In genomic region chr2:105903896-105904756, GRCm38 (mm10) we compare ENCODE assay signal across 8 mouse cellular contexts. TPM values are rescaled to one million over a fixed set of nuclear protein-coding genes. Genes with fewer than 3 reads are reported as not detected.
A peak's percentile ranks its signal among the peaks of the same experiment; 100 is the strongest.
DNase-seq lines count a peak whose midpoint lies in the region; ATAC-seq and TF ChIP-seq lines count a peak whose summit lies in the region.

TSS of gene Elp4 (minus strand) at chr2:105904564.
TSS of gene Immp1l (plus strand) at chr2:105904638.

- peak; percentile 99 for DNase-seq in brain, embryonic 14.5 days (ENCODE audit: low read depth)
- DNase-seq in liver, adult 2 months (ENCODE audit: extremely low read depth, low read depth, low spot score): peak; percentile 94
- DNase-seq in splenic B cell, adult 2 months (ENCODE audit: low read depth, low spot score): peak; percentile 97

- H3K27me3 ChIP-seq in C2C12 (ENCODE audit: control insufficient read depth, insufficient read depth, insufficient read length) (no peaks in the 10 kb centered on the region), myocyte (ENCODE audit: control insufficient read depth, insufficient read depth, insufficient read length) (no peaks in the 10 kb centered on the region)
- H3K27me3 ChIP-seq in erythroblast, embryonic 14.5 days (ENCODE audit: control insufficient read depth): no peaks in the 10 kb centered on the region
- no peaks in the 10 kb centered on the region for H3K27me3 ChIP-seq in heart, embryonic 11.5 days (ENCODE audit: control insufficient read depth, insufficient read depth, low read length)
- H3K27me3 ChIP-seq in kidney, embryonic 16.5 days (ENCODE audit: insufficient read depth, low read length): no peaks in the 10 kb centered on the region
- H3K27me3 ChIP-seq in liver, adult 2 months (ENCODE audit: control insufficient read depth, insufficient read depth, low read length): no peaks in the 10 kb centered on the region
- H3K27me3 ChIP-seq in splenic B cell, adult 2 months (ENCODE audit: control insufficient read depth, insufficient read depth, low read length, poor library complexity, severe bottlenecking): no peaks in the 10 kb centered on the region

- H3K9ac ChIP-seq in heart, embryonic 11.5 days (ENCODE audit: low read depth, low read length): peak within 1 kb of the TSS; percentile 90
- peak within 1 kb of the TSS; percentile 87 for H3K9ac ChIP-seq in kidney, embryonic 16.5 days (replicated peaks; ENCODE audit: low read length)
- H3K9ac ChIP-seq in liver, adult 2 months (ENCODE audit: low read depth, low read length): peak within 1 kb of the TSS; percentile 76

- H3K9me3 ChIP-seq in erythroblast, embryonic 14.5 days (ENCODE audit: control insufficient read depth, low read length): no peaks in the 10 kb centered on the region
- no peaks in the 10 kb centered on the region for H3K9me3 ChIP-seq in heart, embryonic 11.5 days (replicated peaks; ENCODE audit: control insufficient read depth, low read length)
- H3K9me3 ChIP-seq in kidney, embryonic 16.5 days (ENCODE audit: low read length): no peaks in the 10 kb centered on the region

- H3ac ChIP-seq in C2C12 (ENCODE audit: control insufficient read depth, insufficient read length, low read depth) (peak within 1 kb of the TSS; percentile 61), myocyte (ENCODE audit: control insufficient read depth, insufficient read length) (peak within 1 kb of the TSS; percentile 25)

- peak; percentile 38; the same call in 1 of the 2 replicates for TF ChIP-seq POLR2A in brain, embryonic 14.5 days (IDR thresholded peaks at IDR 0.05; ENCODE audit: borderline replicate concordance, extremely low read depth, insufficient read depth, insufficient read length, poor library complexity, severe bottlenecking)
- peak; percentile 55 for TF ChIP-seq POLR2A in liver, adult 2 months (IDR thresholded peaks at IDR 0.05; ENCODE audit: extremely low read depth, insufficient read depth, low read length)
- TF ChIP-seq POLR2A in myocyte (IDR thresholded peaks at IDR 0.05; ENCODE audit: insufficient read length, low read depth): peak; percentile 74

- no peak for TF ChIP-seq CTCF in C2C12 (IDR thresholded peaks at IDR 0.05; ENCODE audit: control insufficient read depth, insufficient read depth, insufficient read length)
- TF ChIP-seq CTCF in brain, embryonic 14.5 days (IDR thresholded peaks at IDR 0.05; ENCODE audit: borderline replicate concordance, extremely low read depth, insufficient read depth, insufficient read length): no peak
- TF ChIP-seq CTCF in liver, adult 2 months (IDR thresholded peaks at IDR 0.05; ENCODE audit: low read depth, low read length): no peak

- H3K79me2 ChIP-seq in C2C12 (ENCODE audit: control insufficient read depth, insufficient read depth) (peaks cover 21% of the 10 kb centered on the region), myocyte (ENCODE audit: control insufficient read depth, insufficient read depth) (peaks cover 7% of the 10 kb centered on the region)
- H3K79me2 ChIP-seq in liver, adult 2 months (ENCODE audit: control insufficient read depth, insufficient read depth, low read length): peaks cover 5% of the 10 kb centered on the region; the same call in 1 of the 2 replicates

- peaks cover 21% of the 10 kb centered on the region for H3K4me1 ChIP-seq in erythroblast, embryonic 14.5 days (ENCODE audit: control insufficient read depth)
- H3K4me1 ChIP-seq in heart, embryonic 11.5 days (ENCODE audit: control insufficient read depth, insufficient read depth, low read length): no peaks in the 10 kb centered on the region
- H3K4me1 ChIP-seq in kidney, embryonic 16.5 days (ENCODE audit: insufficient read depth, low read length): peaks cover 8% of the 10 kb centered on the region; the same call in 1 of the 2 replicates
- H3K4me1 ChIP-seq in liver, adult 2 months (ENCODE audit: control insufficient read depth, insufficient read depth, low read length): no peaks in the 10 kb centered on the region; the same call in 1 of the 2 replicates

- peak within 1 kb of the TSS; percentile 72 for H3K4me2 ChIP-seq in heart, embryonic 11.5 days
- H3K4me2 ChIP-seq in kidney, embryonic 16.5 days (replicated peaks; ENCODE audit: low read depth, low read length): peak within 1 kb of the TSS; percentile 84
- peak within 1 kb of the TSS; percentile 89 for H3K4me2 ChIP-seq in myocyte (ENCODE audit: low read depth)

- H3K4me3 ChIP-seq in C2C12 (ENCODE audit: insufficient read depth, poor library complexity, severe bottlenecking): peak within 1 kb of the TSS; percentile 75
- H3K4me3 ChIP-seq in erythroblast, embryonic 14.5 days (replicated peaks): peak within 1 kb of the TSS; percentile 77
- H3K4me3 ChIP-seq in heart, embryonic 11.5 days (ENCODE audit: low read depth, low read length): peak within 1 kb of the TSS; percentile 89
- peak within 1 kb of the TSS; percentile 91 for H3K4me3 ChIP-seq in kidney, embryonic 16.5 days (ENCODE audit: low read length)
- H3K4me3 ChIP-seq in liver, adult 2 months (ENCODE audit: insufficient read depth, low read depth, low read length): peak within 1 kb of the TSS; percentile 76
- peak within 1 kb of the TSS; percentile 92 for H3K4me3 ChIP-seq in myocyte

- H3K79me3 ChIP-seq in C2C12 (ENCODE audit: low read depth): peaks cover 7% of the 10 kb centered on the region

- peak; percentile 99 for ATAC-seq in heart, embryonic 11.5 days (replicated peaks; ENCODE audit: insufficient number of reproducible peaks, low FRiP score, low TSS enrichment)
- peak; percentile 100 for ATAC-seq in kidney, embryonic 16.5 days (ENCODE audit: low FRiP score, low TSS enrichment)

- peak within 1 kb of the TSS; percentile 57; the same call in 1 of the 2 replicates for H3K27ac ChIP-seq in heart, embryonic 11.5 days (ENCODE audit: low read depth, low read length)
- 0 out of 2 replicates have a peak within 1 kb of the TSS, but pooled peaks have one; percentile 53 for H3K27ac ChIP-seq in kidney, embryonic 16.5 days (ENCODE audit: low read length)
- peak within 1 kb of the TSS; percentile 66 for H3K27ac ChIP-seq in liver, adult 2 months (replicated peaks; ENCODE audit: insufficient read depth, low read depth, low read length)

- H3K36me3 ChIP-seq in C2C12 (ENCODE audit: control insufficient read depth, insufficient read depth) (no peaks in the 10 kb centered on the region), myocyte (ENCODE audit: control insufficient read depth, insufficient read depth) (no peaks in the 10 kb centered on the region)
- peaks cover 7% of the 10 kb centered on the region for H3K36me3 ChIP-seq in erythroblast, embryonic 14.5 days (ENCODE audit: control insufficient read depth)
- H3K36me3 ChIP-seq in heart, embryonic 11.5 days (ENCODE audit: control insufficient read depth, insufficient read depth, low read length): no peaks in the 10 kb centered on the region
- H3K36me3 ChIP-seq in kidney, embryonic 16.5 days (ENCODE audit: insufficient read depth, low read length): 0 out of 2 replicates have a peak, but pooled peaks cover 4% of the 10 kb centered on the region
- H3K36me3 ChIP-seq in liver, adult 2 months (ENCODE audit: control insufficient read depth, insufficient read depth, low read length): no peaks in the 10 kb centered on the region
- H3K36me3 ChIP-seq in splenic B cell, adult 2 months (ENCODE audit: control insufficient read depth, insufficient read depth, low read length, poor library complexity, severe bottlenecking): no peaks in the 10 kb centered on the region

- WGBS in heart, embryonic 11.5 days (ENCODE audit: insufficient replicate concordance): under 1% methylated on average over 39 of the region's 39 CpGs
- WGBS in kidney, embryonic 16.5 days: under 1% methylated on average over 39 of the region's 39 CpGs
- WGBS in liver, adult 2 months: under 1% methylated on average over 39 of the region's 39 CpGs

TF ChIP-seq in C2C12, 6 proteins besides CTCF, POLR2A, EP300 and RAD21:
- peak; percentile 23 for TF ChIP-seq CEBPB (IDR thresholded peaks at IDR 0.05; ENCODE audit: low read depth)
- TF ChIP-seq MYOD1 (IDR thresholded peaks at IDR 0.05; ENCODE audit: control insufficient read depth, insufficient read length, low read depth): no peak
- no peak for TF ChIP-seq MAX (IDR thresholded peaks at IDR 0.05)
- no peak for TF ChIP-seq USF1 (IDR thresholded peaks at IDR 0.05; ENCODE audit: low read depth)
- no peak for TF ChIP-seq FOSL1 (IDR thresholded peaks at IDR 0.05; ENCODE audit: insufficient read depth, low read length, poor library complexity, severe bottlenecking)

TF ChIP-seq in myocyte, 11 proteins besides CTCF, POLR2A, EP300 and RAD21:
- peak; percentile 82 for TF ChIP-seq POLR2AphosphoS2 (IDR thresholded peaks at IDR 0.05; ENCODE audit: insufficient read length, low read depth)
- no peak for TF ChIP-seq E2F4 (IDR thresholded peaks at IDR 0.05; ENCODE audit: insufficient read depth)

RNA-seq across cellular contexts. Expression of gene Elp4, which starts in this region (rescaled TPM):
- polyA plus RNA-seq in C2C12 (2012; fragmentation: generic; extraction: Trizol): 7.0 TPM
- 13.7 and 14.1 TPM in 2 replicates for polyA plus RNA-seq in brain, embryonic 14.5 days (2012; rRNA removed)
- 0.33 and 0.64 TPM in 2 replicates for polyA plus RNA-seq in erythroblast, embryonic 14.5 days (2012)
- polyA plus RNA-seq in heart, embryonic 11.5 days (2014; fragmentation: Nextera tagmentation; extraction: Ambion mirVana): 20.6 and 22.0 TPM in 2 replicates
- 36.5 and 42.2 TPM in 2 replicates for polyA plus RNA-seq in kidney, embryonic 16.5 days (2015; fragmentation: Nextera tagmentation; extraction: Ambion mirVana)
- total RNA-seq in liver, adult 2 months (2014; rRNA removed): 13.6 and 16.2 TPM in 2 replicates
- polyA plus RNA-seq in liver, adult 2 months (2012; rRNA removed): 7.7 and 10.1 TPM in 2 replicates
- 11.3 TPM for polyA plus RNA-seq in myocyte (2012; fragmentation: generic; extraction: Trizol)

RNA-seq across cellular contexts. Expression of gene Immp1l, which starts in this region (rescaled TPM):
- 25.1 TPM for polyA plus RNA-seq in C2C12 (2012; fragmentation: generic; extraction: Trizol)
- 36.6 and 45.8 TPM in 2 replicates for polyA plus RNA-seq in brain, embryonic 14.5 days (2012; rRNA removed)
- polyA plus RNA-seq in erythroblast, embryonic 14.5 days (2012): 0.21 and 0.41 TPM in 2 replicates
- 111 and 113 TPM in 2 replicates for polyA plus RNA-seq in heart, embryonic 11.5 days (2014; fragmentation: Nextera tagmentation; extraction: Ambion mirVana)
- polyA plus RNA-seq in kidney, embryonic 16.5 days (2015; fragmentation: Nextera tagmentation; extraction: Ambion mirVana): 116 and 119 TPM in 2 replicates
- total RNA-seq in liver, adult 2 months (2014; rRNA removed): 42.2 and 49.4 TPM in 2 replicates
- 12.7 and 15.1 TPM in 2 replicates for polyA plus RNA-seq in liver, adult 2 months (2012; rRNA removed)
- 24.0 TPM for polyA plus RNA-seq in myocyte (2012; fragmentation: generic; extraction: Trizol)

Comparison
In these comparisons a context has a peak if more than half of its experiments do, and no peak if none do; other contexts are left out.
1. Peak in every context shown above with its lines: DNase-seq, ATAC-seq, H3K4me3 ChIP-seq and H3K27ac ChIP-seq.